Mouse (Mus musculus) liver, embryonic 16.5 days (tissue): Measurements from ENCODE around the gene Tmem178b. TPM values are rescaled to one million over a fixed set of nuclear protein-coding genes. Genes with fewer than 3 reads are reported as not detected.

Source experiments
- ATAC-seq: fragments of 200-750 bp; cut with Nextera tagmentation; 2 replicates; pipeline ENCODE4 v1.8.0; 2017; ENCODE audit warnings: low read depth, mild to moderate bottlenecking, moderate number of reproducible peaks, moderate library complexity
- H3K27ac ChIP-seq: fragments of 300-500 bp; sonication (generic); 2 replicates; pipeline ENCODE4 v1.5.1; 2014; ENCODE audit warnings: mild to moderate bottlenecking, low read length
- H3K27me3 ChIP-seq: fragments of 300-500 bp; sonication (generic); 2 replicates; pipeline ENCODE4 v1.6.1; 2014; ENCODE audit warnings: low read depth, low read length, mixed read lengths; ENCODE audit not compliant: control insufficient read depth, insufficient read depth
- H3K36me3 ChIP-seq: fragments of 300-500 bp; sonication (generic); 2 replicates; pipeline ENCODE4 v1.6.1; 2014; ENCODE audit warnings: mild to moderate bottlenecking; ENCODE audit not compliant: control insufficient read depth, insufficient read depth
- H3K4me1 ChIP-seq: fragments of 300-500 bp; sonication (generic); 2 replicates; pipeline ENCODE4 v1.6.1; 2014; ENCODE audit warnings: low read depth, low read length, mixed read lengths; ENCODE audit not compliant: control insufficient read depth
- H3K4me2 ChIP-seq: fragments of 300-500 bp; sonication (generic); 2 replicates; pipeline ENCODE4 v1.6.1; 2014; ENCODE audit warnings: low read depth, low read length, mixed read lengths
- H3K4me3 ChIP-seq: fragments of 300-500 bp; sonication (generic); 2 replicates; pipeline ENCODE4 v1.5.1; 2014; ENCODE audit warnings: low read depth, mild to moderate bottlenecking, low read length
- H3K9ac ChIP-seq: fragments of 300-500 bp; sonication (generic); 2 replicates; pipeline ENCODE4 v1.6.1; 2014; ENCODE audit warnings: low read depth, low read length
- H3K9me3 ChIP-seq: fragments of 300-500 bp; sonication (generic); replicated peaks from 2 replicates; pipeline ENCODE4 v1.6.1; 2016; ENCODE audit warnings: low read length; ENCODE audit not compliant: control insufficient read depth
- WGBS: fragments of 180-500 bp; shearing (Covaris S2); extraction: QIAGEN DNeasy Blood & Tissue Kit; methylation state at CpG from one replicate; pipeline ENCODE4 v1.1.7; 2014; ENCODE audit not compliant: insufficient replicate concordance; 5-methylcytosine and 5-hydroxymethylcytosine counted together
- polyA plus RNA-seq: library from polyadenylated mRNA; unstranded; fragments of >200 nt; fragmentation: Nextera tagmentation; extraction: Ambion mirVana; gene quantifications from 2 replicates; pipeline ENCODE4 v1.2.1, GENCODE M21; 2015

The Tmem178b gene
- polyA plus RNA-seq, 1 experiment from 2014 or later: not detected

DNA sequence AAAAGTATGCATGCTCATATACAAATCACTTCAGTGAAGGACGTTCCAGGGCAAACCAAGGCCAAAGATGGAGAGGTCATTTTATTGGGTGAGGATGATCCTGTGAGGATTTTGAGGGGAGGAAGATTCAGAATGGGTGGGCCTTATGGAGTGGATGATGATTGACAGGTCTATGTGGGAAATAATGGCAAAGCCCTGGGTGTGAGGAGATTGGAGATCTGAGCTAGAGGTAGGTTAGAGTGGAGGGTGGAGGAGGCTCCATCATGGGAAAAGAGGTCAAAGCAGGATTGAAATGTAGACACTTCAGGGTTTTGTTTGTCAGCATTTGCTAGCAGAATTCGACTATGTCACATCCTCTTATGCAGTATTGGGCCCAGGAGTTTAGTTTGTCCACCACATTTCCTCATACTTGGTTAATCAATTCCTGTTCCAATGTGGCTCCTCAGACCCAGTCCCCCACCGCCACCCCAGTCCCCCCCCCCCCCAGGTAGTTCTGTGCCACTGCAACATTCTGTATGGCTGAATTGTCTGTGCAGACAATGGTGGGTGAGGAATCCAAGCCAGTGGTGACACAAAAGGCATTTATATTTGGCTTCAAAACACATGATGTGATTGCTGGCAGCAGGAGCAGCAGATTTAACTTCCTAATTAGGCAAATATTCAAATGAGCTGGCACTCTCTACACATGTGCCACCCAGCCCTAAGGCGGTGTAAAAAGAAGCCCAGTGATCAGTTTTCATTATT lies 150.7 kb downstream of the Tmem178b start:
- H3K36me3 ChIP-seq: no peaks in the 10 kb centered on the region
- no peak overlapping the region for H3K4me2 ChIP-seq
- no peak overlapping the region for H3K27ac ChIP-seq
- WGBS: 64% methylated on average over 4 of the region's 4 CpGs
- H3K4me1 ChIP-seq: no peaks in the 10 kb centered on the region
- H3K9ac ChIP-seq: no peak overlapping the region
- no peak overlapping the region for H3K4me3 ChIP-seq
- H3K9me3 ChIP-seq: no peaks in the 10 kb centered on the region
- no peaks in the 10 kb centered on the region for H3K27me3 ChIP-seq
- no peak for ATAC-seq

DNA sequence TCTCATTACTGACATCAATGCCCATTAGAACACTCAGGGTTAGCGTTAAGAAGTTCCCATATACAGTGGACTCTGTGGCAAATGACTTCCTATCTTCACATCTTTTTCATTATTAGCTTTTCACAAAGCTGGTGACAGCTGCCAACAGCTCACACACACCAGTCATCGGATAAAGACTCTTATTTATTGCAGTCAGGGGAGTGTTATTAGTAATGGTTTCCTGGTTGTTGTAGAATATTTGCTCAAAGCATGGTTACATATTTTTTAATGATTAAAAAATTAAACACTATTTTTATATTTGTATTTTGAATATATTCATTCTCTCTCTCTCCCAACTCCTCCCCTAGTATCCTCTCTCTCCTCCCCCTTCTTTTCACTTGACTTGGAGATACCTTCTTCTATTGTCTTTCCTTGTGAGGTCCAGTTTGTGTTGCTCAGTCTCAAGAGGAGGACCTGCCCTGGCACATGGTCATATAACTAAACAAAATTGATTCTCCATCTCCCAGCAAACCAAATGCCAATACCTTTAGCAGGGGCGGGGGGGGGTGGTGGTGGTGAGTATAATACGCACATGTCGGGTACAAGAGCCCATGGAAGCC lies 151.4 kb downstream of the Tmem178b start:
- Histone ChIP-seq H3K27ac (no peak overlapping the region), H3K4me2 (no peak overlapping the region), H3K27me3 (no peaks in the 10 kb centered on the region), H3K4me3 (no peak overlapping the region), H3K36me3 (no peaks in the 10 kb centered on the region), H3K9me3 (no peaks in the 10 kb centered on the region), H3K9ac (no peak overlapping the region), H3K4me1 (no peaks in the 10 kb centered on the region)
- no peak for ATAC-seq
- WGBS: 56% methylated on average over 5 of the region's 5 CpGs

DNA sequence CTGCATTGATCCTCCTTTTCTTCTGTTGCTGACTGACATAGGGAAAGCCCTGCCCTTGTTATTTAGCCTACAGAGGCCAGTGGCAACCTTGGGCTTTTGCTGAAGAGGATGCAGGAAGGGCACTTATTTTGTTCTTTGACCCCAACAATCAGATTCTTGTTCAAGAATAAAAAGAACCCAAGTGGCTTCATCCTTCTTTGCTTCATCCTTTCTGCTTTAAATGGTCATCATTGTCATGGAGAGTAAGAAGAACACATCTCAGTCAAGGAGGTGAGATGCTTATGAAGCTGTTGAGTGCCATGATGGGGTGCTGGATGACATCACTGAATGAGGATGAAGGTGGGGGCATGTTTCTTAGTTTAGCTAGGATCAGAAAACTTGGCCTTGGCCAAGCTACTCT lies 159.8 kb downstream of the Tmem178b start:
- H3K4me3 ChIP-seq: no peak overlapping the region
- no peaks in the 10 kb centered on the region for H3K27me3 ChIP-seq
- no peaks in the 10 kb centered on the region for H3K36me3 ChIP-seq
- H3K4me2 ChIP-seq: no peak overlapping the region
- H3K4me1 ChIP-seq: no peaks in the 10 kb centered on the region
- no peak overlapping the region for H3K27ac ChIP-seq
- H3K9me3 ChIP-seq: no peaks in the 10 kb centered on the region
- H3K9ac ChIP-seq: no peak overlapping the region
- no peak for ATAC-seq

DNA sequence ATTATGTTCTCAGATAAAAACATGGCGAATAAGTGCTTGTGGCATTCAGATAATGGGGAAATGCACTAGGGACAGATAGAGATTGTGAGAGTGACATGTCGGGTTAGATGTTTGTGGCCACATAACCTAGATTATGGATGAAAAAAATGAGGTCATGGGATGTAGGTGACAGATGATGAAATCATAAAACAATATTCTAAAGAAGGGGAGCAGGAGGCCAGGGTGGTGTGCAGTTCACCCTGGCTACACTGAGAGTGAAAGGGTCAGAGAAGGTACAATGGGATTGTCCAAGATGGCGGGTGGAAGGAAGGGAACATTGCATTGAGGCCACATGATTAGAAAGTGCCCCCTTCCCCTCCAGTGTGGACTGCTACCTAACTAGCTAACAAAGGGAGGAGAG lies 160.9 kb downstream of the Tmem178b start:
- no peaks in the 10 kb centered on the region for H3K27me3 ChIP-seq
- H3K4me3 ChIP-seq: no peak overlapping the region
- no peak for ATAC-seq
- no peak overlapping the region for H3K4me2 ChIP-seq
- H3K9me3 ChIP-seq: no peaks in the 10 kb centered on the region
- H3K36me3 ChIP-seq: no peaks in the 10 kb centered on the region
- H3K4me1 ChIP-seq: no peaks in the 10 kb centered on the region
- 54% methylated on average over 3 of the region's 3 CpGs for WGBS
- H3K27ac ChIP-seq: no peak overlapping the region
- no peak overlapping the region for H3K9ac ChIP-seq

DNA sequence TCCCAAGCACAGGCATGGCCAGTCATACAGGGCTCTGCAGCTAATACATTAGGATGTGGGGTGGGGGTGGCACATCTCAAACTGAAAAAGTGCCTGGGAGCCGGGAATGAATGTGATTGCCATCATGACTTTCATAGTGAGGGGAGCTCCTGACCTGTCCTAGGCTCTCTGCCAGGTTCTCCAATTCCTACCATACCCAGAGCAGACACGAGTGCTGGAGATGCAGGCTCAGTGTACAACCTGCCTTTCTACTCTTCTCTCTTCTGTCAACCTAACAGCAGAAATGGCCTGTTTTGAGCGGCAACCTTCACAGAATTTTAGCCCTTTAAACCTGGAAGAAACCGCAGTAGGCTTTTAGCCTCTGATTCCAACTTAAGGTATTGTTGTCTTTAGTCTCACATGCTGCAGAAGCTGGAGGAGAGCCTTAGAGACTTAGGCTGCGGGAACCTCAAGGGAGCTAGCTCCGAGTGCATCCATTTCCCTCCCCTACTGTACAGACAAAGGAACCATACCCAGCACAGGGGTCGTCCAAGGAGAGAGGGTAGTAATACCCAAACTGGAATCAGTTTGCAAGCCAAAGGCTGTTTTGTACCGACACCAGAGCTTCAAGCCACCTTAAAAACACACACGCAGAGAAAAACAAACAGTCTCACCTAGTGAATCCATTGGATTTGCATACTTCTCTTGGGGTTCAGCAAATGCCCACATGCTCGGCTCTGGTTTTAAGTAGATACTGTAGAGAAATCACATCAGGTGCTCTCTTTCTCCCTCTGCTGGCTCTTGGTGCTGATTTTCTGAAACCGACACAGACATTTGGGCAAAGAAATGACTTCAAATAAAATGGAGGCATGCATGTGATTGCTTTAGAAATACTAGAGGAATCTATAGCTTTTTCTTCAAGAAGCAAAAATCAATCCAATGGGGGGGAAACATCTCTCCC lies 176.2 kb downstream of the Tmem178b start:
- no peak for ATAC-seq
- no peak overlapping the region for H3K27ac ChIP-seq
- no peaks in the 10 kb centered on the region for H3K9me3 ChIP-seq
- H3K4me2 ChIP-seq: no peak overlapping the region
- H3K4me1 ChIP-seq: no peaks in the 10 kb centered on the region
- H3K9ac ChIP-seq: no peak overlapping the region
- no peaks in the 10 kb centered on the region for H3K36me3 ChIP-seq
- H3K4me3 ChIP-seq: no peak overlapping the region
- H3K27me3 ChIP-seq: no peaks in the 10 kb centered on the region
- WGBS: 33% methylated on average over 11 of the region's 11 CpGs

- Histone ChIP-seq H3K9me3 (no peaks in the 10 kb centered on the region), H3K4me3 (no peak overlapping the region), H3K9ac (no peak overlapping the region), H3K4me1 (no peaks in the 10 kb centered on the region), H3K27me3 (no peaks in the 10 kb centered on the region), H3K27ac (no peak overlapping the region), H3K4me2 (no peak overlapping the region), H3K36me3 (no peaks in the 10 kb centered on the region)
- no peak for ATAC-seq
- WGBS: 68% methylated on average over 6 of the region's 6 CpGs
These were observed 176.9 kb downstream of the Tmem178b start for GRCm38 (mm10) chr6:40049909-40050484.

DNA sequence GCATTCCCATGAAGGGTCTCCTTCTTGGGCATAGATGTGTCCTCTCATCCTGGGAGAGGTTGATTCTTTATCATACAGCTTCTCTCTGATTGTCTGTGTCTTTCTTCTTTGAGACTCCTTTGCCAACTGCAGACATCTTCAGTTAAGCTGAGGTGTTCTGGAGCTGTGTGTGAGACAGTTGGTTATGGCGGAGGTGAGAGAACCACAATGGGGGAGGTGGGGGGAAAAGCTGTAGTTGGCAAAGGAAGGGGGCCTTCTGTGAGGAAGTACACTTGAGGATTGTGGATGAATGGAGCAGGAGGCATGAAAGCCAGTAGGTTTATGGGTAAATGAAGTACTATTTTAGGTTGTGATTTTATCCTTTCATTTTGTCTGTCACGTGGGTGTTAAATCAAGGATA lies 178.6 kb downstream of the Tmem178b start:
- 58% methylated on average over 2 of the region's 2 CpGs for WGBS
- H3K4me3 ChIP-seq: no peak overlapping the region
- ATAC-seq: no peak
- no peaks in the 10 kb centered on the region for H3K27me3 ChIP-seq
- no peaks in the 10 kb centered on the region for H3K4me1 ChIP-seq
- H3K9me3 ChIP-seq: no peaks in the 10 kb centered on the region
- H3K27ac ChIP-seq: no peak overlapping the region
- no peak overlapping the region for H3K9ac ChIP-seq
- no peaks in the 10 kb centered on the region for H3K36me3 ChIP-seq
- no peak overlapping the region for H3K4me2 ChIP-seq

DNA sequence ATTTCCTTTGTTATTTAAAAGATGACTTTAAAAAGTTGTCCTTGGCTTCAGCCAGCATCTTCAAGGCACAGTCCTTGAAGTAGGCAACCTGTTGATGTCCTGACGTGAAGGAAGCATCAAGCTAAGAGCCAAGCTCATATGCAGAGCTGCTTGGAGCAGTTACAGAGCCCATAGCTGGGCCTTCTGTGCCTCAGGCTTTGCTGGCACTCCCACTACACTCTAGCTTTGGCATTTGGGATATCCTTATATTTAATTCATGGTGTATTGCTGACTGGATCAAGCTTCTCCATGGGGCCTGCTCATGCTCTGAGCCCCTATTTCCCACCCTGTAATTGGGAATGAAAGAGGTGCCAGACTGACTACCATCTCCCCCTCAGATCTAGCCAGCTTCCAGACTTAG lies 179.5 kb downstream of the Tmem178b start:
- 57% methylated on average over 1 of the region's 1 CpGs for WGBS
- Histone ChIP-seq H3K4me1 (no peaks in the 10 kb centered on the region), H3K9ac (no peak overlapping the region), H3K27ac (no peak overlapping the region), H3K4me2 (no peak overlapping the region), H3K36me3 (no peaks in the 10 kb centered on the region), H3K9me3 (no peaks in the 10 kb centered on the region), H3K27me3 (no peaks in the 10 kb centered on the region), H3K4me3 (no peak overlapping the region)
- no peak for ATAC-seq
